Mouse (Mus musculus): Measurements from ENCODE around the gene Ahnak2. TPM values are rescaled to one million over a fixed set of nuclear protein-coding genes. Genes with fewer than 3 reads are reported as not detected.
A peak's percentile ranks its signal among the peaks of the same experiment; 100 is the strongest.

The Ahnak2 gene
- polyA plus RNA-seq, 1 experiment from 2014 or later: 1.2 TPM

- Histone ChIP-seq H3K27ac (replicated peaks) (no peak overlapping the region), H3K36me3 (peaks cover 12% of the 10 kb centered on the region), H3K4me1 (peaks cover 7% of the 10 kb centered on the region), H3K4me3 (no peak overlapping the region), H3K4me2 (no peak overlapping the region), H3K27me3 (replicated peaks) (peaks cover 14% of the 10 kb centered on the region), H3K9me3 (no peaks in the 10 kb centered on the region), H3K9ac (no peak overlapping the region)
- 81% methylated on average over 8 of the region's 8 CpGs for WGBS
- no peak for ATAC-seq (ENCODE audit: extremely low read depth, insufficient number of reproducible peaks, low FRiP score, low TSS enrichment)
Measured at GRCm38 (mm10) chr12:112727801-112728200, 74.7 kb downstream of the Ahnak2 start.

GRCm38 (mm10) chr12:112724077-112724805 is 78.2 kb downstream of the Ahnak2 start:
- no peak overlapping the region for H3K27ac ChIP-seq (replicated peaks)
- no peak for ATAC-seq (ENCODE audit: extremely low read depth, insufficient number of reproducible peaks, low FRiP score, low TSS enrichment)
- 71% methylated on average over 11 of the region's 11 CpGs for WGBS
- H3K9me3 ChIP-seq: no peaks in the 10 kb centered on the region
- H3K27me3 ChIP-seq (replicated peaks): peaks cover 46% of the 10 kb centered on the region
- peaks cover 24% of the 10 kb centered on the region for H3K4me1 ChIP-seq
- no peak overlapping the region for H3K4me2 ChIP-seq
- no peak overlapping the region for H3K9ac ChIP-seq
- H3K36me3 ChIP-seq: no peaks in the 10 kb centered on the region; the same call in 1 of the 2 replicates
- H3K4me3 ChIP-seq: no peak overlapping the region

DNA sequence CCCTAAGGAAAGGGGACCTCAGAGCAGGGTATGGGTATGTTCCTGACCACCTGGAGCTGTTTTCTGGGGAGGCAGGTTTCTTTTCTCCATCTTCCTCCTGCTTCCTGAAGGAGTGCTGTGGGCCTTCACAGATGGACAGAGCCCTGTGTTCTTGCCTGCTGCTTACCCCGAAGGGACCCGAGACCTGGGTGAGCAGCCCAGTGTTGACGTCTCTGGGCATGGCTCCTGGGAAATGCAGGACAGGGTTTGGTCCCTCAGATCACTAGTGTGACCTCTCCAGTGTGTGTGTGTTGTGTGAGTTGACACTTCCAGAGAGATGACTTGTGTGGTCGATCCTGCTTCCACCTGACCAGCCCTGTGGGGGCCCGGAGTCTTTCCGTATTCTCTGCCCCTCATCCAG is 79.0 kb downstream of the Ahnak2 start:
- no peak for ATAC-seq (ENCODE audit: extremely low read depth, insufficient number of reproducible peaks, low FRiP score, low TSS enrichment)
- peaks cover 24% of the 10 kb centered on the region for H3K4me1 ChIP-seq
- peak overlapping the region; percentile 98 for H3K4me2 ChIP-seq
- H3K9ac ChIP-seq: peak overlapping the region; percentile 90
- WGBS: 88% methylated on average over 6 of the region's 6 CpGs
- peaks cover 50% of the 10 kb centered on the region for H3K27me3 ChIP-seq (replicated peaks)
- H3K4me3 ChIP-seq: peak overlapping the region; percentile 82
- H3K9me3 ChIP-seq: no peaks in the 10 kb centered on the region
- H3K36me3 ChIP-seq: no peaks in the 10 kb centered on the region; the same call in 1 of the 2 replicates
- H3K27ac ChIP-seq (replicated peaks): no peak overlapping the region

- peak overlapping the region; percentile 90 for H3K9ac ChIP-seq
- H3K27ac ChIP-seq (replicated peaks): no peak overlapping the region
Measured at GRCm38 (mm10) chr12:112723028-112723330, 79.5 kb downstream of the Ahnak2 start.

DNA sequence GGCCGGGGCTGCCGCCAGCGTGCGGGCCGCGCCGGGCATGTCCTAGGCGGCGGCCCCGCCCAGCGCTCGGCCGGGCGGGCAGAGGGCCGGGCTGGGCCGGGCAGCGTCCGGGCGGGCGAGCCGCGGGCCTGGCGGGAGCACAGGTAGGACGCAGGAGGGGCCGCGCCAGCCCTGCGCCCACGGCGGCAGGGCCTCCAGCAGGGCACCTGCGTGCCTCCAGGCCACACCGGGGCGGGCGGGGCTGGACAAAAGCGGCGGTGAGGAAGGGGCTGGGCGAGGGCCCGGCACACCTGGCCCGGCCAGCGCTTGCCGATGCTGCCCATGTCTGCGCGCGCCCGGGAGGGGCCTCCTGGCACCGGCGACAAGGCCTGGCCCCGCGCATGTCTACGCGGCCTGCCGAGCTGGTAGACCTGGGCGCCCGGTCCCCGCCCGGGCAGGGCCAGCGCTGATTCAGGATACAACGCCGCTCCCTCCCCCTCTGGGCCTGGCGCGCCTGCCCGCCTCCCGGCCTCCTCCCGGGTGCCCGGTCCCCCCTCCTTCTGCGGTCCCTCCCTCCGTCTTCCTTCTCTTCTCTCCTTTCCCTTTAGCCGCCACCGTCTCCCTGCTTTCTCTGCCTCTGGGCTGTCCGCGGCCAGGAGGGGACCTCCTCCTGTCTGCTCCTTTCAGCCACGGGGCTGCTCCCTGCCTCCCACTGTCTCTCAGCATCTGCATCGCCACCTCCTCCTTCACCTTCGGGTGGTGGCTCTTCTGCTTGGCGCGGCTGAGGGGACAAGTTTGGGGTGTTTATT is 80.0 kb downstream of the Ahnak2 start:
- peak overlapping the region; percentile 98 for H3K4me2 ChIP-seq
- WGBS: under 1% methylated on average over 71 of the region's 75 CpGs
- no peaks in the 10 kb centered on the region for H3K9me3 ChIP-seq
- peak overlapping the region; percentile 82 for H3K4me3 ChIP-seq
- no peak overlapping the region; the same call in 1 of the 2 replicates for H3K27ac ChIP-seq (replicated peaks)
- ATAC-seq (ENCODE audit: extremely low read depth, insufficient number of reproducible peaks, low FRiP score, low TSS enrichment): peak; percentile 10; the same call in 1 of the 2 replicates
- no peaks in the 10 kb centered on the region for H3K36me3 ChIP-seq
- peak overlapping the region; percentile 90 for H3K9ac ChIP-seq
- peaks cover 24% of the 10 kb centered on the region for H3K4me1 ChIP-seq
- peaks cover 50% of the 10 kb centered on the region for H3K27me3 ChIP-seq (replicated peaks)

More at GRCm38 (mm10) chr12:112723028-112723330, 79.5 kb downstream of the Ahnak2 start:
- no peak for ATAC-seq (ENCODE audit: extremely low read depth, insufficient number of reproducible peaks, low FRiP score, low TSS enrichment)
- Histone ChIP-seq H3K4me1 (peaks cover 24% of the 10 kb centered on the region), H3K27me3 (replicated peaks) (peaks cover 50% of the 10 kb centered on the region), H3K4me2 (peak overlapping the region; percentile 98), H3K36me3 (no peaks in the 10 kb centered on the region), H3K9me3 (no peaks in the 10 kb centered on the region), H3K4me3 (peak overlapping the region; percentile 82)
- 20% methylated on average over 5 of the region's 5 CpGs for WGBS

Small RNAs within 50 kb of the gene (microRNA-seq; reads per million reads assigned to microRNA genes)
- 0.61 reads per million for gene Mir6940

Other genes with a start within 250 kb of the Ahnak2 start
- gene Inf2, start 213.9 kb downstream of the Ahnak2 start, polyA plus RNA-seq (2015; fragmentation: Nextera tagmentation; extraction: Ambion mirVana): 3.2 TPM in 2 replicates
- 69.3 and 83.9 TPM in 2 replicates for gene Adssl1, start 182.6 kb downstream of the Ahnak2 start, polyA plus RNA-seq (2015; fragmentation: Nextera tagmentation; extraction: Ambion mirVana)
- 129 and 149 TPM in 2 replicates for gene Siva1, start 158.0 kb downstream of the Ahnak2 start, polyA plus RNA-seq (2015; fragmentation: Nextera tagmentation; extraction: Ambion mirVana)
- gene Akt1, start 127.8 kb downstream of the Ahnak2 start, polyA plus RNA-seq (2015; fragmentation: Nextera tagmentation; extraction: Ambion mirVana): 59.2 and 66.6 TPM in 2 replicates
- gene Zbtb42, start 123.8 kb downstream of the Ahnak2 start, polyA plus RNA-seq (2015; fragmentation: Nextera tagmentation; extraction: Ambion mirVana): 5.8 and 6.2 TPM in 2 replicates
- gene Cep170b, start 82.2 kb downstream of the Ahnak2 start, polyA plus RNA-seq (2015; fragmentation: Nextera tagmentation; extraction: Ambion mirVana): 4.0 and 4.3 TPM in 2 replicates
- 5.5 and 7.0 TPM in 2 replicates for gene Pld4, start 42.0 kb downstream of the Ahnak2 start, polyA plus RNA-seq (2015; fragmentation: Nextera tagmentation; extraction: Ambion mirVana)
- gene Clba1, start 6.3 kb upstream of the Ahnak2 start, polyA plus RNA-seq (2015; fragmentation: Nextera tagmentation; extraction: Ambion mirVana): 7.6 and 8.0 TPM in 2 replicates
- gene Cdca4, start 26.8 kb upstream of the Ahnak2 start, polyA plus RNA-seq (2015; fragmentation: Nextera tagmentation; extraction: Ambion mirVana): 49.1 and 49.3 TPM in 2 replicates
- gene Gpr132, start 65.6 kb upstream of the Ahnak2 start, polyA plus RNA-seq (2015; fragmentation: Nextera tagmentation; extraction: Ambion mirVana): 0.08 and 0.16 TPM in 2 replicates
- gene Jag2, start 127.1 kb upstream of the Ahnak2 start, polyA plus RNA-seq (2015; fragmentation: Nextera tagmentation; extraction: Ambion mirVana): 2.5 and 2.7 TPM in 2 replicates
- gene Nudt14, start 139.5 kb upstream of the Ahnak2 start, polyA plus RNA-seq (2015; fragmentation: Nextera tagmentation; extraction: Ambion mirVana): 45.3 and 47.2 TPM in 2 replicates
- 21.7 and 22.0 TPM in 2 replicates for gene Btbd6, start 173.8 kb upstream of the Ahnak2 start, polyA plus RNA-seq (2015; fragmentation: Nextera tagmentation; extraction: Ambion mirVana)
- gene Brf1, start 198.0 kb upstream of the Ahnak2 start, polyA plus RNA-seq (2015; fragmentation: Nextera tagmentation; extraction: Ambion mirVana): 32.5 and 35.5 TPM in 2 replicates
- gene Pacs2, start 211.9 kb upstream of the Ahnak2 start, polyA plus RNA-seq (2015; fragmentation: Nextera tagmentation; extraction: Ambion mirVana): 7.0 and 7.7 TPM in 2 replicates

Measured in heart, embryonic 13.5 days (tissue).